Mouse (Mus musculus) ES-Bruce4 (cell line): ENCODE results near the gene Fmnl1.

Experiments
- CTCF ChIP-seq: IDR thresholded peaks from one replicate; pipeline ENCODE4 v1.8.1; 2011; ENCODE audit warnings: low read depth, low read length
- EP300 ChIP-seq: IDR thresholded peaks from 2 replicates; pipeline ENCODE4 v1.6.1; 2011; ENCODE audit warnings: low read depth, low read length; ENCODE audit not compliant: insufficient read depth

- TF ChIP-seq EP300, result no peak
- no peak for TF ChIP-seq CTCF
Observed at GRCm38 (mm10) chr11:103173771-103174344, 3.0 kb downstream of the Fmnl1 start.
